In genomic region chr7:27233300-27233699, GRCm38 (mm10) we compare ENCODE assay signal across 8 mouse cellular contexts. TPM values are rescaled to one million over a fixed set of nuclear protein-coding genes. Genes with fewer than 3 reads are reported as not detected.
A peak's percentile ranks its signal among the peaks of the same experiment; 100 is the strongest.
DNase-seq lines count a peak whose midpoint lies in the region; ATAC-seq and TF ChIP-seq lines count a peak whose summit lies in the region.

No protein-coding gene starts in this region.

- intact Hi-C loops in left cerebral cortex, postnatal 36 days (cut with DNase I): loop anchor here (5.0 kb wide), 1 partner anchor 66 kb away; the partner anchor contains the start of gene Egln2

- TF ChIP-seq CTCF in G1E (IDR thresholded peaks at IDR 0.05; ENCODE audit: low read depth, low read length): no peak

- H3K27me3 ChIP-seq in heart, embryonic 16.5 days (ENCODE audit: control insufficient read depth, insufficient read depth, low read length): no peaks in the 10 kb centered on the region
- no peaks in the 10 kb centered on the region for H3K27me3 ChIP-seq in G1E (ENCODE audit: insufficient read depth, low read length)
- no peaks in the 10 kb centered on the region for H3K27me3 ChIP-seq in forebrain, embryonic 16.5 days (replicated peaks; ENCODE audit: control insufficient read depth, insufficient read depth, low read length)

- H3K36me3 ChIP-seq in heart, embryonic 16.5 days (ENCODE audit: control insufficient read depth, insufficient read depth): 0 out of 2 replicates have a peak, but pooled peaks cover 3% of the 10 kb centered on the region
- H3K36me3 ChIP-seq in G1E (replicated peaks) (peaks cover 38% of the 10 kb centered on the region), macrophage (ENCODE audit: inconsistent target) (no peaks in the 10 kb centered on the region)
- H3K36me3 ChIP-seq in forebrain, embryonic 16.5 days (ENCODE audit: control insufficient read depth, insufficient read depth): peaks cover 3% of the 10 kb centered on the region; the same call in 1 of the 2 replicates

- ATAC-seq in heart, embryonic 16.5 days (replicated peaks; ENCODE audit: extremely low read depth, insufficient read depth, low FRiP score): no peak
- ATAC-seq in G1E (ENCODE audit: extremely low read depth, insufficient number of reproducible peaks, low FRiP score, poor library complexity, severe bottlenecking): no peak
- ATAC-seq in forebrain, embryonic 16.5 days: peak; percentile 10
- no peak for ATAC-seq in monocyte, adult 5-6 weeks (replicated peaks; ENCODE audit: insufficient number of reproducible peaks, low FRiP score, low TSS enrichment, poor library complexity, severe bottlenecking)

- H3K9me3 ChIP-seq in heart, embryonic 16.5 days (replicated peaks; ENCODE audit: control insufficient read depth, low read length): no peaks in the 10 kb centered on the region
- no peaks in the 10 kb centered on the region for H3K9me3 ChIP-seq in G1E (replicated peaks)
- H3K9me3 ChIP-seq in forebrain, embryonic 16.5 days (ENCODE audit: control insufficient read depth, low read length): no peaks in the 10 kb centered on the region

- H3K27ac ChIP-seq in heart, embryonic 16.5 days (ENCODE audit: low read length): no peak overlapping the region
- peak overlapping the region; percentile 38; the same call in 1 of the 2 replicates for H3K27ac ChIP-seq in forebrain, embryonic 16.5 days (ENCODE audit: low read length)
- peak overlapping the region; percentile 46 for H3K27ac ChIP-seq in macrophage

- WGBS in heart, embryonic 16.5 days: 10% methylated on average over 6 of the region's 6 CpGs
- WGBS in forebrain, embryonic 16.5 days: 0% methylated on average over 6 of the region's 6 CpGs
- WGBS in macrophage (ENCODE audit: missing documents): 10% methylated on average over 6 of the region's 6 CpGs

- DNase-seq in heart, adult 9 months (ENCODE audit: low spot score in 2 of 2): no peak
- DNase-seq in G1E (ENCODE audit: low spot score): no peak
- no peak for DNase-seq in left cerebral cortex, postnatal 36 days (ENCODE audit: low spot score in 2 of 2)
- no peak for DNase-seq in Muller cell, postnatal 12 days (ENCODE audit: inconsistent ontology term)

- peak overlapping the region; percentile 73 for H3K4me2 ChIP-seq in heart, embryonic 16.5 days (ENCODE audit: low read depth, low read length)
- peak overlapping the region; percentile 65 for H3K4me2 ChIP-seq in forebrain, embryonic 16.5 days (ENCODE audit: low read length)

- peaks cover 13% of the 10 kb centered on the region for H3K4me1 ChIP-seq in heart, embryonic 16.5 days (ENCODE audit: control insufficient read depth, insufficient read depth, low read length)
- peaks cover 42% of the 10 kb centered on the region for H3K4me1 ChIP-seq in G1E (ENCODE audit: insufficient read depth, low read depth, low read length)
- peaks cover 17% of the 10 kb centered on the region for H3K4me1 ChIP-seq in forebrain, embryonic 16.5 days (replicated peaks; ENCODE audit: control insufficient read depth, insufficient read depth, low read length)

- peak overlapping the region; percentile 53 for H3K4me3 ChIP-seq in heart, embryonic 16.5 days (ENCODE audit: low read length)
- H3K4me3 ChIP-seq in G1E (ENCODE audit: low read depth, low read length): peak overlapping the region; percentile 77
- peak overlapping the region; percentile 75 for H3K4me3 ChIP-seq in forebrain, embryonic 16.5 days (replicated peaks; ENCODE audit: low read length)
- H3K4me3 ChIP-seq in macrophage (ENCODE audit: inconsistent target): peak overlapping the region; percentile 66

- peak overlapping the region; percentile 45 for H3K9ac ChIP-seq in heart, embryonic 16.5 days (ENCODE audit: low read length)
- H3K9ac ChIP-seq in forebrain, embryonic 16.5 days (replicated peaks; ENCODE audit: low read depth, low read length): peak overlapping the region; percentile 69

- H3K79me2 ChIP-seq in macrophage (ENCODE audit: inconsistent target): peaks cover 13% of the 10 kb centered on the region; the same call in 1 of the 2 replicates

RNA-seq across cellular contexts. Expression of gene Coq8b, which starts 0.5 kb away (rescaled TPM):
- polyA plus RNA-seq in heart, embryonic 16.5 days (2015; fragmentation: Nextera tagmentation; extraction: Ambion mirVana): 15.3 and 15.9 TPM in 2 replicates
- total RNA-seq in G1E (2014; fragmentation: Nextera tagmentation) (19.3 and 30.4 TPM in 2 replicates), G1E (2017) (25.3 and 25.5 TPM in 2 replicates)
- polyA plus RNA-seq in G1E (2012) (62.2 and 65.3 TPM in 2 replicates), macrophage (2018) (15.6 to 17.3 TPM (median 16.0 TPM) in 3 replicates)
- polyA plus RNA-seq in forebrain, embryonic 16.5 days (2015; fragmentation: Nextera tagmentation; extraction: Ambion mirVana): 26.3 and 27.2 TPM in 2 replicates
- 10 to 100 TPM; 18.6 to 94.5 (median 54.0) TPM for total RNA-seq in macrophage (2018; cell fraction: chromatin; rRNA removed)
- 10 to 100 TPM; 14.7 to 24.2 (median 19.7) TPM for total RNA-seq in macrophage (2018; cell fraction: cytosol; rRNA removed)
- total RNA-seq in macrophage (2018; cell fraction: nucleus; rRNA removed): 10 to 100 TPM; 12.1 to 45.8 (median 27.7) TPM
- total RNA-seq in monocyte, adult 5-6 weeks (2017): 7.0 to 22.6 TPM (median 19.4 TPM) in 3 replicates
- total RNA-seq in left cerebral cortex, postnatal 36 days (2021): 10 to 100 TPM; 33.2 to 41.9 TPM

RNA-seq across cellular contexts. Expression of gene Itpkc, which starts 4.8 kb away (rescaled TPM):
- 2.5 and 3.4 TPM in 2 replicates for polyA plus RNA-seq in heart, embryonic 16.5 days (2015; fragmentation: Nextera tagmentation; extraction: Ambion mirVana)
- 5.3 and 6.6 TPM in 2 replicates for total RNA-seq in G1E (2014; fragmentation: Nextera tagmentation)
- 4.6 TPM in 2 replicates for total RNA-seq in G1E (2017)
- 3.5 and 3.9 TPM in 2 replicates for polyA plus RNA-seq in G1E (2012)
- 6.2 and 6.4 TPM in 2 replicates for polyA plus RNA-seq in forebrain, embryonic 16.5 days (2015; fragmentation: Nextera tagmentation; extraction: Ambion mirVana)
- 100 to 1,000 TPM in 7 of 26 experiments, 10 to 100 TPM in 19; 14.1 to 149 (median 55.4) TPM for total RNA-seq in macrophage (2018; cell fraction: chromatin; rRNA removed)
- 10 to 100 TPM in 13 of 26 experiments, 1 to 10 TPM in 13; 5.2 to 39.8 (median 10.0) TPM for total RNA-seq in macrophage (2018; cell fraction: cytosol; rRNA removed)
- 100 to 1,000 TPM in 1 of 26 experiments, 10 to 100 TPM in 24, 1 to 10 TPM in 1; 9.0 to 111 (median 34.1) TPM for total RNA-seq in macrophage (2018; cell fraction: nucleus; rRNA removed)
- polyA plus RNA-seq in macrophage (2018): 4.0 to 6.8 TPM (median 6.2 TPM) in 3 replicates
- total RNA-seq in monocyte, adult 5-6 weeks (2017): 6.7 to 9.7 TPM (median 9.1 TPM) in 3 replicates
- total RNA-seq in left cerebral cortex, postnatal 36 days (2021): 1 to 10 TPM; 8.0 TPM

RNA-seq across cellular contexts. Expression of gene Numbl, which starts 24.9 kb away (rescaled TPM):
- 8.7 and 10.2 TPM in 2 replicates for polyA plus RNA-seq in heart, embryonic 16.5 days (2015; fragmentation: Nextera tagmentation; extraction: Ambion mirVana)
- total RNA-seq in G1E (2014; fragmentation: Nextera tagmentation) (2.9 and 4.5 TPM in 2 replicates), G1E (2017) (1.3 and 1.6 TPM in 2 replicates)
- polyA plus RNA-seq in G1E (2012) (5.7 TPM in 2 replicates), macrophage (2018) (2.0 to 3.1 TPM (median 2.4 TPM) in 3 replicates)
- 42.2 and 43.3 TPM in 2 replicates for polyA plus RNA-seq in forebrain, embryonic 16.5 days (2015; fragmentation: Nextera tagmentation; extraction: Ambion mirVana)
- 10 to 100 TPM in 5 of 26 experiments, 1 to 10 TPM in 21; 2.1 to 14.8 (median 6.4) TPM for total RNA-seq in macrophage (2018; cell fraction: chromatin; rRNA removed)
- total RNA-seq in macrophage (2018; cell fraction: cytosol; rRNA removed): 1 to 10 TPM in 24 of 26 experiments, under 1 TPM in 2; 0.68 to 5.4 (median 2.2) TPM
- 10 to 100 TPM in 1 of 26 experiments, 1 to 10 TPM in 23, under 1 TPM in 2; 0.83 to 10.4 (median 3.2) TPM for total RNA-seq in macrophage (2018; cell fraction: nucleus; rRNA removed)
- 1.2 to 2.5 TPM (median 2.1 TPM) in 3 replicates for total RNA-seq in monocyte, adult 5-6 weeks (2017)
- 100 to 1,000 TPM; 107 to 127 TPM for total RNA-seq in left cerebral cortex, postnatal 36 days (2021)

RNA-seq across cellular contexts. Expression of gene Snrpa, which starts 37.2 kb away (rescaled TPM):
- polyA plus RNA-seq in heart, embryonic 16.5 days (2015; fragmentation: Nextera tagmentation; extraction: Ambion mirVana): 146 and 165 TPM in 2 replicates
- total RNA-seq in G1E (2014; fragmentation: Nextera tagmentation): 249 and 291 TPM in 2 replicates
- 96.6 and 101 TPM in 2 replicates for total RNA-seq in G1E (2017)
- polyA plus RNA-seq in G1E (2012): 608 and 872 TPM in 2 replicates
- 227 and 232 TPM in 2 replicates for polyA plus RNA-seq in forebrain, embryonic 16.5 days (2015; fragmentation: Nextera tagmentation; extraction: Ambion mirVana)
- total RNA-seq in macrophage (2018; cell fraction: chromatin; rRNA removed): 10 to 100 TPM; 18.0 to 72.3 (median 50.1) TPM
- total RNA-seq in macrophage (2018; cell fraction: cytosol; rRNA removed): 10 to 100 TPM; 51.9 to 79.0 (median 62.5) TPM
- total RNA-seq in macrophage (2018; cell fraction: nucleus; rRNA removed): 100 to 1,000 TPM in 1 of 26 experiments, 10 to 100 TPM in 25; 22.3 to 135 (median 47.9) TPM
- 56.0 to 80.4 TPM (median 77.1 TPM) in 3 replicates for polyA plus RNA-seq in macrophage (2018)
- 29.2 to 37.2 TPM (median 29.4 TPM) in 3 replicates for total RNA-seq in monocyte, adult 5-6 weeks (2017)
- total RNA-seq in left cerebral cortex, postnatal 36 days (2021): 10 to 100 TPM; 78.4 to 80.5 TPM

RNA-seq across cellular contexts. Expression of gene BC024978, which starts 37.7 kb away (rescaled TPM):
- polyA plus RNA-seq in heart, embryonic 16.5 days (2015; fragmentation: Nextera tagmentation; extraction: Ambion mirVana): 2.4 and 2.6 TPM in 2 replicates
- total RNA-seq in G1E (2014; fragmentation: Nextera tagmentation) (14.5 and 15.5 TPM in 2 replicates), G1E (2017) (2.7 and 3.3 TPM in 2 replicates)
- polyA plus RNA-seq in G1E (2012) (3.5 and 4.8 TPM in 2 replicates), macrophage (2018) (5.6 to 8.4 TPM (median 6.5 TPM) in 3 replicates)
- 3.6 and 5.1 TPM in 2 replicates for polyA plus RNA-seq in forebrain, embryonic 16.5 days (2015; fragmentation: Nextera tagmentation; extraction: Ambion mirVana)
- 10 to 100 TPM in 22 of 26 experiments, 1 to 10 TPM in 4; 5.7 to 25.5 (median 14.7) TPM for total RNA-seq in macrophage (2018; cell fraction: chromatin; rRNA removed)
- total RNA-seq in macrophage (2018; cell fraction: cytosol; rRNA removed): 10 to 100 TPM in 1 of 26 experiments, 1 to 10 TPM in 25; 6.5 to 12.0 (median 8.4) TPM
- total RNA-seq in macrophage (2018; cell fraction: nucleus; rRNA removed): 10 to 100 TPM in 20 of 26 experiments, 1 to 10 TPM in 6; 5.8 to 23.7 (median 15.1) TPM
- 0.53 to 4.7 TPM (median 1.0 TPM) in 3 replicates for total RNA-seq in monocyte, adult 5-6 weeks (2017)
- 10 to 100 TPM; 20.6 TPM for total RNA-seq in left cerebral cortex, postnatal 36 days (2021)
